Mouse (Mus musculus) bone marrow macrophage, adult 2 months (primary cell): ENCODE data around the gene Elavl2. TPM values are rescaled to one million over a fixed set of nuclear protein-coding genes. Genes with fewer than 3 reads are reported as not detected.

Experiments
- H3K27ac ChIP-seq: 2 replicates; pipeline ENCODE4 v1.5.1; 2012; ENCODE audit warnings: low read depth, low read length; ENCODE audit not compliant: insufficient read depth
- H3K4me1 ChIP-seq: 2 replicates; pipeline ENCODE4 v1.6.1; 2012; ENCODE audit warnings: low read length; ENCODE audit not compliant: control insufficient read depth, insufficient read depth
- H3K4me3 ChIP-seq: 2 replicates; pipeline ENCODE4 v1.5.1; 2012; ENCODE audit warnings: mild to moderate bottlenecking, low read length, moderate library complexity; ENCODE audit not compliant: insufficient read depth
- CTCF ChIP-seq: IDR thresholded peaks from 2 replicates; pipeline ENCODE4 v1.5.1; 2012; ENCODE audit warnings: low read depth, mild to moderate bottlenecking, low read length, moderate library complexity
- POLR2A ChIP-seq: IDR thresholded peaks from 2 replicates; pipeline ENCODE4 v1.6.1; 2012; ENCODE audit warnings: mild to moderate bottlenecking, low read depth, low read length, borderline replicate concordance
- polyA plus RNA-seq: library from polyadenylated mRNA; stranded (reverse); fragments of >200 nt; gene quantifications from 2 replicates; pipeline ENCODE4 v1.2.4, GENCODE M21; 2012; ENCODE audit not compliant: missing spikeins, insufficient read depth, insufficient read length

Elavl2 gene
- polyA plus RNA-seq, 1 experiment = not detected

- H3K4me1 ChIP-seq = no peaks in the 10 kb centered on the region
- TF ChIP-seq POLR2A = no peak
- TF ChIP-seq CTCF = no peak
- H3K4me3 ChIP-seq = no peak overlapping the region
- no peak overlapping the region for H3K27ac ChIP-seq
These were observed 51.0 kb downstream of the Elavl2 start for GRCm38 (mm10) chr4:91349579-91349978.

DNA sequence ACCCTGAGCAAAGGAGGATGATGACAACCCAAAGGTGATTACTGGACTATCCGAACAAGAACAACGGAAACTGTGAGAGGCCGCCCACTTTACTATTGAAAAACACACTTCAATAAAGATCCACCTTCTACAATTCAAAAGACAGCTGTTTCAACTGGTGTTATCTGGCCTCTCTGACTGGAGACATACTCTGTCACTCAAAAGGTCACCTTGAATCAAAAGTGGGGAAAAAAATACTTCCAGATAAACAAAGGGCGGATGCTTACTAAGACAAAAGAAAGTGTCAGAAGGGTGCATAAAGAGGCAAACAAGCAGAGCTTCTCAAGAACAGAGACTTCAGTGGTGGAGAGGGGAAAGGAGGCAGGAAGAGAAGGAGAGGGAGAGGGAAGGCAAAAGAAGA, 66.4 kb downstream of the Elavl2 start:
- H3K4me1 ChIP-seq = no peaks in the 10 kb centered on the region
- no peak overlapping the region for H3K27ac ChIP-seq
- no peak overlapping the region for H3K4me3 ChIP-seq
- TF ChIP-seq CTCF (no peak), POLR2A (no peak)

- no peak overlapping the region for H3K4me3 ChIP-seq
- TF ChIP-seq CTCF (no peak), POLR2A (no peak)
These were observed 89.8 kb downstream of the Elavl2 start for GRCm38 (mm10) chr4:91310801-91311200.

GRCm38 (mm10) chr4:91297706-91298105, 102.9 kb downstream of the Elavl2 start:
- TF ChIP-seq CTCF (no peak), POLR2A (no peak)
- no peak overlapping the region for H3K27ac ChIP-seq
- H3K4me1 ChIP-seq = no peaks in the 10 kb centered on the region
- no peak overlapping the region for H3K4me3 ChIP-seq

More at GRCm38 (mm10) chr4:91310801-91311200, 89.8 kb downstream of the Elavl2 start:
- Histone ChIP-seq H3K27ac (no peak overlapping the region), H3K4me1 (no peaks in the 10 kb centered on the region)

DNA sequence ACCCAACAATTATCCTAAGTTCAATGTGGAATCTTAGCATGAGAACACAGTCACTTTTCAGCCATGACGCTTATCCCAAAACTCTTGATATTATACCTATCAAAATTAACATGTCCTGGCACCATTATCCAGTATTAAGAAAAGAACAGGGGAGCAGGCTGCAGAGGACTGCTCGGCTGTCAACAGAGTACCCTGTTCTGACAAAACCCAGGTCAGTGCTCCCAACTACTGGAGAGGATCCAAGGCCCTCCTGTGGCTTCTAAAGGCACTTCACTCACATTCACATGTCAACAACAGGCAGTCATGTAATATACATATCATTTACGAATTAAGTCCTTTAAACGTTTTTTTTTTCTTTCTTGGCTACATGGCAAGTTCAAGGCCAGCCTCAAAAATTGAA, 105.3 kb downstream of the Elavl2 start:
- Histone ChIP-seq H3K27ac (no peak overlapping the region), H3K4me3 (no peak overlapping the region), H3K4me1 (no peaks in the 10 kb centered on the region)
- TF ChIP-seq CTCF (no peak), POLR2A (no peak)

GRCm38 (mm10) chr4:91291526-91291925, 109.1 kb downstream of the Elavl2 start:
- H3K4me3 ChIP-seq = no peak overlapping the region
- H3K27ac ChIP-seq = no peak overlapping the region
- H3K4me1 ChIP-seq = no peaks in the 10 kb centered on the region
- no peak for TF ChIP-seq POLR2A

GRCm38 (mm10) chr4:91290373-91290772, 110.2 kb downstream of the Elavl2 start:
- Histone ChIP-seq H3K27ac (no peak overlapping the region), H3K4me3 (no peak overlapping the region), H3K4me1 (no peaks in the 10 kb centered on the region)
- TF ChIP-seq CTCF = no peak
- no peak for TF ChIP-seq POLR2A

DNA sequence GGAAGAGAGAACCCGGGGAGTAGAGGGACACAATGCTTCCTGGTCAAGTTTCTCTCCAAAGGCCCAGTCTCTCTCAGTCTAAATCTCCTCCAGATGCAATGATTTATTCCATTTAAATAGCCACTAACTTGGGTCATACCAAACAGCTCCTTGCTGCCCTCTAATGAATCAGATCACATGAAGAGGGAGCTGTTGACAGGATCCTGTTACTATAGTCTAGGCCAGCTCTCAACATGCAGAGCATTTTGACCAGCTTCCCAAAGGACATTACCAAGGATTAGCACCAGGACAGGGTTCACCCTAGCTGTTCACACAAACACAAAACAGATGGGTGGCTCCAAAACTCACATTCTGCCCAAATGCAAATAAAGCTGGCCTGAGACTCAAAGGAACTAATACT, 111.4 kb downstream of the Elavl2 start:
- H3K27ac ChIP-seq = no peak overlapping the region
- TF ChIP-seq POLR2A (no peak), CTCF (no peak)
- no peaks in the 10 kb centered on the region for H3K4me1 ChIP-seq
- no peak overlapping the region for H3K4me3 ChIP-seq

DNA sequence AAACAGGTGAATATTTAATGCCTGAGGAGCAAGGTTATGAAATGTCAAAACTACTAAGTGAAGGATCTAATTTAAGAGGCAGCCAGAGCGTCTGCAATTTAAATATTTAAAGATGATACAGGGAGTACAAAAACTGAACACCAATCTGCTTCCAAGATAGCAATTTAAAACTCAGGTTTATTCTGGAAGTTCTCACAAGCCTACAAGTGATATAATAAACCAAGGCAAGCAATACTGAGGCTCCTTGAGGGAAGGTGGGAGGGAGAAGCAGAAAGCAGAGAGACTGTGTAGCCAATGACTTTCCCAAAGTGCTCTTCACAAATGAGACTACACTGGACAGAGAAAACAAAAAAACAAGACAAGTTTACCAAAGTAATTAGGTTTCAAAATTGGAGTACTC, 132.2 kb downstream of the Elavl2 start:
- no peak overlapping the region for H3K4me3 ChIP-seq
- TF ChIP-seq CTCF = no peak
- TF ChIP-seq POLR2A = no peak
- H3K4me1 ChIP-seq = no peaks in the 10 kb centered on the region
- no peak overlapping the region for H3K27ac ChIP-seq

GRCm38 (mm10) chr4:91263733-91264440, 136.7 kb downstream of the Elavl2 start:
- Histone ChIP-seq H3K4me1 (no peaks in the 10 kb centered on the region), H3K4me3 (no peak overlapping the region), H3K27ac (no peak overlapping the region)
- TF ChIP-seq POLR2A = no peak
- no peak for TF ChIP-seq CTCF

- Histone ChIP-seq H3K4me3 (no peak overlapping the region), H3K4me1 (no peaks in the 10 kb centered on the region), H3K27ac (no peak overlapping the region)
- no peak for TF ChIP-seq CTCF
- no peak for TF ChIP-seq POLR2A
These were observed 137.7 kb downstream of the Elavl2 start for GRCm38 (mm10) chr4:91262839-91263238.
